Mouse (Mus musculus) hindbrain, embryonic 15.5 days (tissue): ENCODE results near the gene Gngt2. TPM values are rescaled to one million over a fixed set of nuclear protein-coding genes. Genes with fewer than 3 reads are reported as not detected.

Source experiments
- ATAC-seq: fragments of 200-750 bp; cut with Nextera tagmentation; 2 replicates; pipeline ENCODE4 v1.8.0; 2017; ENCODE audit warnings: low read depth, moderate number of reproducible peaks, moderate TSS enrichment; ENCODE audit not compliant: low FRiP score
- H3K27ac ChIP-seq: fragments of 300-500 bp; sonication (generic); replicated peaks from 2 replicates; pipeline ENCODE4 v1.5.1; 2015; ENCODE audit warnings: mild to moderate bottlenecking, inconsistent platforms
- H3K27me3 ChIP-seq: fragments of 300-500 bp; sonication (generic); 2 replicates; pipeline ENCODE4 v1.6.1; 2015; ENCODE audit warnings: control low read depth, inconsistent platforms
- H3K36me3 ChIP-seq: fragments of 300-500 bp; sonication (generic); 2 replicates; pipeline ENCODE4 v1.6.1; 2015; ENCODE audit warnings: control low read depth, inconsistent platforms
- H3K4me1 ChIP-seq: fragments of 300-500 bp; sonication (generic); replicated peaks from 2 replicates; pipeline ENCODE4 v1.6.1; 2015; ENCODE audit warnings: control low read depth, inconsistent platforms
- H3K4me2 ChIP-seq: fragments of 300-500 bp; sonication (generic); 2 replicates; pipeline ENCODE4 v1.6.1; 2015; ENCODE audit warnings: moderate library complexity, mild to moderate bottlenecking, inconsistent platforms
- H3K4me3 ChIP-seq: fragments of 300-500 bp; sonication (generic); 2 replicates; pipeline ENCODE4 v1.5.1; 2015; ENCODE audit warnings: mild to moderate bottlenecking, inconsistent platforms
- H3K9ac ChIP-seq: fragments of 300-500 bp; sonication (generic); 2 replicates; pipeline ENCODE4 v1.6.1; 2015; ENCODE audit warnings: inconsistent platforms
- H3K9me3 ChIP-seq: fragments of 300-500 bp; sonication (generic); 2 replicates; pipeline ENCODE4 v1.6.1; 2016; ENCODE audit warnings: control low read depth, inconsistent platforms
- WGBS: fragments of 180-500 bp; shearing (Covaris S2); methylation state at CpG from one replicate; pipeline ENCODE4 v1.1.7; 2015; 5-methylcytosine and 5-hydroxymethylcytosine counted together
- polyA plus RNA-seq: library from polyadenylated mRNA; unstranded; fragments of >200 nt; fragmentation: Nextera tagmentation; extraction: Ambion mirVana; gene quantifications from 2 replicates; pipeline ENCODE4 v1.2.1, GENCODE M21; 2015

The Gngt2 gene
- 1.8 and 3.7 TPM in 2 replicates for polyA plus RNA-seq

DNA sequence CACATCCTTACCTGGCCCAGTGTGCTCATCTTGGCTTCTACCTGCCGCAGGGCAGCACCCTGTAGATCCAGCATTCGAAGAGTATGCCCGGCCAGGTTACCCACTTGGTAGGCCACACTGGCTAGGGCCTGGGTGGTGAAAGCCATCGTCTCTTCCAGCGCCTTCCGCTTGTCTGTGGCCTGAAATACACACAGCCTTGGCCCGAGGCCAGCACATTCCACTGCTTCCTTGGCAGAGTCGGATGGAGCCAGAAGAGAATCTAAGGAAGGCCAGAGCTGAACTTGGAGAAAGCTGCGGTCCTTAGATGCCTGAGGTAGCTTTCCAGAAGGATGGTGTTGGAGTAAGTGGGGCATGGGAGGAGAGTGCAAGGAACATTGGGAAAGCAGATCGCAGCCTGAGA lies at the start of gene Gngt2:
Gene Gngt2 (plus strand): TSS at position 158 of the 400 bp plus-strand sequence.
- H3K27me3 ChIP-seq, result peaks cover 44% of the 10 kb centered on the region
- H3K4me1 ChIP-seq, result peaks cover 11% of the 10 kb centered on the region
- WGBS, result 63% methylated on average over 10 of the region's 10 CpGs
- H3K4me3 ChIP-seq, result no peak within 1 kb of the TSS
- no peaks in the 10 kb centered on the region for H3K36me3 ChIP-seq
- H3K4me2 ChIP-seq, result no peak within 1 kb of the TSS
- ATAC-seq, result no peak
- H3K9me3 ChIP-seq, result no peaks in the 10 kb centered on the region
- no peak within 1 kb of the TSS for H3K27ac ChIP-seq
- H3K9ac ChIP-seq, result no peak within 1 kb of the TSS

DNA sequence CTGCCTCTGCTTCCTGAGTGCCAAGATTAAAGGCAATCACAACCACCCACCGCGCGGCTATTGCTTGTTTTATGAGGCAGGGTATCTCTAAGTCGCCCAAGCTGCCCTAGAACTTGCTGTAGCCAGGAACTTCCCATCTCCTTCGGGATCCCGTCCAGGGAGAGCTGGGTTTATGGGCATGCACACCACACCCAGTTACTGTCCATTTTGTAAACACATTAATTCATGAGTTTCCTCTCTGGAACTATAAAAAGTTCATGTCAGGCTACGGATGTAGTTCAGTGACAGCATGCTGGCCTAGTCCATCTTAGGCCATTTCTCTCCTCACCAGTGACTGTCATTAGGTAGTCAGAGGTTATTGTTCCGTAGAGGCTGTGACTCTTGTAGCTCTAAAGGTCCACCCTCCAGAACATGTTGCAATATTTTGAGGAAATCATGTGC lies 47.5 kb upstream of the Gngt2 start:
- ATAC-seq, result no peak
- Histone ChIP-seq H3K9me3 (no peaks in the 10 kb centered on the region), H3K4me3 (no peak overlapping the region), H3K4me2 (no peak overlapping the region), H3K4me1 (no peaks in the 10 kb centered on the region), H3K27me3 (no peaks in the 10 kb centered on the region), H3K36me3 (no peaks in the 10 kb centered on the region), H3K27ac (no peak overlapping the region), H3K9ac (no peak overlapping the region)
- 89% methylated on average over 8 of the region's 8 CpGs for WGBS

DNA sequence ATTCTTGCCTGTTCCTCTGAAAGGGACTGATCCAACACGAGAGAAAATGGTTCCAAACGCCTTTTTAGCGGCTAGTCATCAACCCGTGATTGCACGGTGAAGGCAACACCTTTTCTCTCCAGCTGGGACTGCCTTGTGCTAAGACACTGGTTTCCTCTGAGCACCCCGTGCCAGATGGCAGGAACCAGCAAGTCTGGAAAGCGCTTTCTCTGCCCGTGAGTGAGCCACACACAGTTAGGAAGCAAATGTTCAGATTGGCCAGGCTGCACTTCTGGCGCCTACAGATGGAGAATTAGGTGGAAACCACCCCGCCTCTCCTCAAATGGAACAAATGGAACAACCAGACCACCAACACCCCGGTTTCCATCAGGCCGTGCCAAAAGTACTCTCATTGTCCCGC lies 45.2 kb upstream of the Gngt2 start:
- ATAC-seq, result no peak
- Histone ChIP-seq H3K9ac (no peak overlapping the region), H3K4me1 (peaks cover 6% of the 10 kb centered on the region), H3K4me2 (no peak overlapping the region), H3K36me3 (no peaks in the 10 kb centered on the region), H3K27me3 (0 out of 2 replicates have a peak, but pooled peaks cover under 1% of the 10 kb centered on the region), H3K4me3 (no peak overlapping the region), H3K27ac (no peak overlapping the region), H3K9me3 (no peaks in the 10 kb centered on the region)
- 86% methylated on average over 13 of the region's 13 CpGs for WGBS

DNA sequence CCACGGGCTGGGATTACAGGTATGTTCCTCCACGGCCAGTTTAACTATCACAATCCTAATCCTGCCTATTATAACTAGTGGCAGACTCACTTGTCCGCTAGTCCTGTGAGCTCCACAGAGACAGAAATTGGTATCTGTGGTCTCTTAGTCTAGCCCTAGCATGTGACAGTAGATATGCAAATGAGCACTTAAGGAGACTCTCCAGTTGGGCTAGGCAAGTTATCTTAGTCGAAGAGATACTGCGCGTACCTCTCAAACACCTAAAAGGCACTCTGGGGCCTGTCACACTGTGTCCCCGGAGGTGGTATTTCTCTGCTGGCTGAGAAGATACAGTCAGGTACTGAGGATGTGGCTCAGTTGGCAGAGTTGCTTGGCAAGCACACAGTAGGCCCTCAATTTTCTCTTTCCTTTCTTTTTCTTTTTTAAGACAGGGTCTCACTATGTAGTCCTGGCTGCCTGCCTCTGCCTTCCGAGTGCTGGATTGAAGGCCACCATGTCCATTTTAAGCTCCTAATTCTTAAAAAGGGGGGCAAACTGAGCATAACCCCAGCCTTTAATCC lies 44.0 kb upstream of the Gngt2 start:
- Histone ChIP-seq H3K36me3 (no peaks in the 10 kb centered on the region), H3K9ac (no peak overlapping the region), H3K27ac (no peak overlapping the region), H3K9me3 (no peaks in the 10 kb centered on the region), H3K27me3 (0 out of 2 replicates have a peak, but pooled peaks cover 6% of the 10 kb centered on the region), H3K4me1 (peaks cover 10% of the 10 kb centered on the region), H3K4me2 (no peak overlapping the region), H3K4me3 (no peak overlapping the region)
- whole genome bisulfite sequencing, result 93% methylated on average over 8 of the region's 8 CpGs
- no peak for ATAC-seq

DNA sequence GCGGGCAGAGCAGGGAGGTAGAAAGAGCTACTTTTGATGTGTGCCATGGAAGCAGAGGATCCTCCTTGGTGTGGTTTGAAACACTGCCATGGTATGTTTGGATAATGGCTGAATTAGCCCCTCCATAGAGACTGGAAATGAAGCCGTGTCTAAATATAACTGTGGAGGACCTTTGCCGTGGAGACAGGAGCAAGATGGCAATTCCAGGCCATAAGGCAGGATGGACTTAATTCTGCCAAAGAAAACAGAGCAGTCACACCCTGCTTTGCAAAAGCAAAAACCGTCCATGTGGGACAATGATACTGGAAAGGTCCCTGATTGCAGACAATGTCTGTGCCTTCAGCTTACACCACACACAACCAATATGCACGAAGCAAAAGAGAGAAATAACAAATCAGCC lies 42.8 kb upstream of the Gngt2 start:
- ATAC-seq, result no peak
- Histone ChIP-seq H3K27ac (no peak overlapping the region), H3K27me3 (0 out of 2 replicates have a peak, but pooled peaks cover 6% of the 10 kb centered on the region), H3K4me2 (no peak overlapping the region), H3K4me3 (no peak overlapping the region), H3K9me3 (no peaks in the 10 kb centered on the region), H3K36me3 (no peaks in the 10 kb centered on the region), H3K9ac (no peak overlapping the region), H3K4me1 (peaks cover 10% of the 10 kb centered on the region)
- 61% methylated on average over 5 of the region's 5 CpGs for WGBS

DNA sequence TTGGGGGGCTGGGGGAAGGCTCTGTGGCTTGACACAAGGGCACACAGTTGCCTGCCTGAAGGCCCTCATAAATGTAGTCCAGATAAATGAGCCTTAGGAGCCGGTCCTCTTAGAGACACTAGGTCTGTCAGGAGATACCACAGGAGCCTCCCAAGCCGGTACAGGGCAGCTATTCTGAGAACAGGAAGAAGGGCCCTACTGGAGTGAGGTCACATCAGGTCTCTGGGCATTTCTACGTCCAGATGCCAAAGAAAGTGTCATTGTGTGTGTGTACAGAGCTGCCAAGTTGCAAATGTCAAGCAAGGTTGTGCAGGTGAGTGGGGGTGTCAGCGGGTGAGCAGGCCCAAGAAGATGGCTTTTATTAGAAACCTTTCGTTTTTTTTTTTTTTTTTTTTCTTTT lies 41.4 kb upstream of the Gngt2 start:
- no peak overlapping the region for H3K9ac ChIP-seq
- H3K27ac ChIP-seq, result no peak overlapping the region
- 0 out of 2 replicates have a peak, but pooled peaks cover 6% of the 10 kb centered on the region for H3K27me3 ChIP-seq
- ATAC-seq, result no peak
- peaks cover 10% of the 10 kb centered on the region for H3K4me1 ChIP-seq
- H3K36me3 ChIP-seq, result no peaks in the 10 kb centered on the region
- no peak overlapping the region for H3K4me3 ChIP-seq
- 73% methylated on average over 5 of the region's 5 CpGs for WGBS
- H3K4me2 ChIP-seq, result no peak overlapping the region
- no peaks in the 10 kb centered on the region for H3K9me3 ChIP-seq

DNA sequence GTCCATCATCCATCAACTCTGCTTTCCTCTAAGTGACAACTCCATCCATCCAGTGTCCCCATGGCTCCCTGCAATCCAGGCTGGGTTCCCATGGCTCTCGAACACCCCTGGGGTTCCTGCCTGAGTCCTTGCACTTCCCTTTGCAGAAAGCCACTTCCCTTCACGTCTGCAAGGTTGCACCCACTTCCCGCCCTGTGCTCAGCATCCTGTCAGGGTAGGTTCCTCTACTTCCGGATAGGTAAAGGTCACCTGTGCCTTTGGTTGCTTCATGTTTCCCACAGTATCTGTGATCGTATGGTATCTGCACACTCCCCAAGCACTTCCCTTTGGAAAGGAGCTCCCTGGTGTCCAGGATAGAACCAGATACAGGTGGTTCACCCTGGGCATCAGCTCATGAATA lies 32.0 kb upstream of the Gngt2 start:
- H3K9me3 ChIP-seq, result no peaks in the 10 kb centered on the region
- H3K27me3 ChIP-seq, result no peaks in the 10 kb centered on the region
- H3K9ac ChIP-seq, result no peak overlapping the region
- no peak overlapping the region for H3K4me2 ChIP-seq
- no peaks in the 10 kb centered on the region for H3K4me1 ChIP-seq
- no peak overlapping the region for H3K4me3 ChIP-seq
- H3K36me3 ChIP-seq, result no peaks in the 10 kb centered on the region
- no peak overlapping the region for H3K27ac ChIP-seq
- WGBS, result 72% methylated on average over 5 of the region's 5 CpGs
- no peak for ATAC-seq

DNA sequence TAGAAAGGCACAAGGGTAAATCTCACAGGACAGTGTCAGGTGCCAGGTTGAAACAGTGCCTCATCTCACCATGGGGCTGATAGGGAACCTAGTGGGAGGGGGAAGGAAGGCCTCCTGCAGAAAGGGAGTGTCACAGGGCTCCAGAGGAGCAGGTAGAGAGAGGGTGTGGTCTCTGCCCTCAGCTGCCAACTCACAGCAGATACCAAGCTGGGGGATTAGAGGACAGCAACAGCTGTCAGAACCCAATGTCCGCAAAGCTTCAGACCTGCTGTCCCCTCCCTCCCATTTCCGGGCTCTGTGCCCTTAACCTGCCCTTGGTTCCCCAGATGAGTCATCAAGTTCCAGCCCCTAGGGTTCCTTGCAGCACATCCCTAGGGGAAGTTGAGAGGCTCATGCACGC lies 31.5 kb upstream of the Gngt2 start:
- no peak overlapping the region for H3K4me3 ChIP-seq
- 61% methylated on average over 3 of the region's 3 CpGs for WGBS
- no peaks in the 10 kb centered on the region for H3K4me1 ChIP-seq
- H3K27ac ChIP-seq, result no peak overlapping the region
- no peaks in the 10 kb centered on the region for H3K9me3 ChIP-seq
- H3K36me3 ChIP-seq, result no peaks in the 10 kb centered on the region
- H3K27me3 ChIP-seq, result no peaks in the 10 kb centered on the region
- H3K9ac ChIP-seq, result no peak overlapping the region
- no peak for ATAC-seq
- no peak overlapping the region for H3K4me2 ChIP-seq

DNA sequence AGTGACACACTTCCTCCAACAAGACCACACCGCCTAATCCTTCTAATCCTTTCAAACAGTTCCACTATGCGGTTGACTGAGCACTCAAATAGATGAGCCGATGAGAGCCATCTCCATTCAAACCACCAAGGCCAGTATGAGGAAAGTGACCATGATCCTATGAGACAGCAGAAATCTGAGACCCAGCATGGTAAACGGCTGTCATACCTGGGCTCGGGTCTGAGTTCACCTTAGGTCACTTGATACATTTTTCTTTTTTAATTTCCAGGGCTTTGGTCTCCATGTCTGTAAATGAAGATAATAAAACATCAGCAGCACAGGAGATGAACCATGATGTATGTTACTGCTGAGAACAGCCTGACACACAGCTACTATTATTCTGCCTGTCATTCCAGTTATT lies 29.1 kb upstream of the Gngt2 start:
- H3K4me3 ChIP-seq, result no peak overlapping the region
- no peak overlapping the region for H3K27ac ChIP-seq
- H3K27me3 ChIP-seq, result no peaks in the 10 kb centered on the region
- ATAC-seq, result no peak
- no peak overlapping the region for H3K9ac ChIP-seq
- H3K4me1 ChIP-seq, result no peaks in the 10 kb centered on the region
- no peaks in the 10 kb centered on the region for H3K36me3 ChIP-seq
- H3K9me3 ChIP-seq, result no peaks in the 10 kb centered on the region
- H3K4me2 ChIP-seq, result no peak overlapping the region
- WGBS, result 97% methylated on average over 5 of the region's 5 CpGs

DNA sequence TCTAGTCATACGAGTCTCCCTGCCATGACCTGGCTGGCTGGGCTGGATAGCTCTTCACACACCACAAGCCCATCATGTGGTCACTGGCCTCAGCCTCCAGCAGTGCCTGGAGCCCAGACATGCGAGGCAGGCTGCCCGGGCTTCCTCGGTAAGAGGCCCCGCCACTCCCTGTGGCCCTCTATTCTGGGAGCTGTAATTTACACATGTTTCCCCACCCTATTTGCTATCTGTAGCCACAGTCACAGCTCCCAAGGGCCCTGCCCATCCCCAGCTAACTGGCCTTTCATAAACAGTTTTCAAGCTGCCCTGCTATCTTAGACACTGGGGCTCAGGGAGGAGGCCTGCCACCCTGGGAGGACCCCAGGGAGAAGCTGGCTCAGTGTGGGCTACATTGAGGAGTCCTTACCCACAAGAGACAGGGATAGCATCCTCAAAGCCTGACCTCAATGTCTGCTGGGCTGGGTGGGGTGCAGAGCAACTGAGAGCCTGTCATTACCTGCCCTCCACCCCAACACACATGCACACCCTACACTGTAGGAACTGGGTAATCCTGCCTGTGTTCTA lies 28.5 kb upstream of the Gngt2 start:
- Histone ChIP-seq H3K4me3 (no peak overlapping the region), H3K27ac (no peak overlapping the region), H3K27me3 (no peaks in the 10 kb centered on the region), H3K4me1 (no peaks in the 10 kb centered on the region), H3K4me2 (no peak overlapping the region), H3K36me3 (no peaks in the 10 kb centered on the region), H3K9me3 (no peaks in the 10 kb centered on the region), H3K9ac (no peak overlapping the region)
- 84% methylated on average over 4 of the region's 5 CpGs for WGBS
- ATAC-seq, result no peak

DNA sequence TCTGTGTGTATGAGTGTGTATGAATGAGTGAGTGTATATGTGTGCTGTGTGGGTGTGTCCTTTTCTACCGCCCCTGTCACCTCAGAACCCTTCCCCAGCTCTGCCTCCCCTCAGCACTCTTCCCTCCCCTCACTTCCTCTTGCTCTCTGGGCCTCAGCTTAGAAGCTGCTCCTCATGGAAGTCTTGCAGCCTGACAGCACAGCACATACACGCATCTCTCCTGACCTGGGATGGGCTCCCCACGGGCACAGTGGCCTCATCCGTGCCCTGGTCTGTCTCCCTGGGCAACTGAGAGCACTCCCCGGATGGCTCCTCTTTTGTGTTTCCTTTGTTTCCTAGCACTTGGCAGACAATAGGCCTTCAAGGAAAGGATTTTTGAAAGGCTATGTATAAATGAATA lies 27.4 kb upstream of the Gngt2 start:
- Histone ChIP-seq H3K4me3 (no peak overlapping the region), H3K4me2 (no peak overlapping the region), H3K27ac (no peak overlapping the region), H3K9me3 (no peaks in the 10 kb centered on the region), H3K36me3 (no peaks in the 10 kb centered on the region), H3K4me1 (no peaks in the 10 kb centered on the region), H3K9ac (no peak overlapping the region), H3K27me3 (no peaks in the 10 kb centered on the region)
- 12% methylated on average over 5 of the region's 5 CpGs for WGBS
- ATAC-seq, result no peak

DNA sequence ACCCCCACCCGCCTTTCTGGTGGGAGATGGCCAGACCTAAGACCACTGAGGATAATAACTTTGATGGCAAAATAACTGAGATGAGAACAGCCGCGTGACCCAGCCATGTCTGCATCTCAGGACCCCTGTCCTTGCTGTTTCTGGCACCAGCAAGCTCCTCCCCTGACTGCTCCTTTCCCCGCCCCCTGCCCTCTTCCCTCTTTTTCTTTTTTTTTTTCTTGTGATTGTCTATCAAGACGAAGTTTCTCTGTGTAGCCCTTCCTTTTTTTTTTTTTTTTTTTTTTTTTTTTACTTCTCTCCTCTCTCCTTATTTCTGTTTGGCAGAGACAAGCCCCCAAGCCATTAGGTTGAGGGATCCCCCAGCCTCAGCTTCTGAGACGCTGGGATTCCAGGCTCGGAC lies 26.2 kb upstream of the Gngt2 start:
- H3K27me3 ChIP-seq, result no peaks in the 10 kb centered on the region
- ATAC-seq, result no peak
- 50% methylated on average over 7 of the region's 7 CpGs for WGBS
- H3K4me3 ChIP-seq, result no peak overlapping the region
- H3K4me2 ChIP-seq, result no peak overlapping the region
- H3K27ac ChIP-seq, result no peak overlapping the region
- no peak overlapping the region for H3K9ac ChIP-seq
- H3K4me1 ChIP-seq, result no peaks in the 10 kb centered on the region
- H3K36me3 ChIP-seq, result no peaks in the 10 kb centered on the region
- H3K9me3 ChIP-seq, result no peaks in the 10 kb centered on the region

DNA sequence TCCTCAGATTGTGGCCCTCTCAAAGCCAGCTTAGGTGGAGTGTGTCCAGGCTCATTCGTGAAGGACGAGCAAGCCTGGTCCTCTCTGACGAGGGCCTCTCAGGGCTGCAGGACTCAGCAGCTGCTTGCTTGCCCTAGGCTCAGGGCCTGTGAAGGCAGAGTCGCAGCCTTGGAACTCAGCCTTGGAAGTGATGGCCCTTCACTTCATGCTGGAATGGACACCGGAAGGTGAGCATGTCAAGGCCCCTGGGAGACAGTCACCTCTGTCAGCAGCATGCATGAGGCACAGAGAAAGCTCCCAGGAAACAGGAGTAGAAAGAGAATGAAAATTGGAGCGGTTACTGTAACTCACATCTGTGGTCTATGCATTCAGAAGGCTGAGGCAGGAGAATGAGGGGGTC lies 25.3 kb upstream of the Gngt2 start:
- no peak overlapping the region for H3K4me2 ChIP-seq
- H3K9me3 ChIP-seq, result no peaks in the 10 kb centered on the region
- H3K27ac ChIP-seq, result no peak overlapping the region
- H3K4me3 ChIP-seq, result no peak overlapping the region
- WGBS, result 85% methylated on average over 6 of the region's 6 CpGs
- no peak overlapping the region for H3K9ac ChIP-seq
- no peak for ATAC-seq
- no peaks in the 10 kb centered on the region for H3K36me3 ChIP-seq
- H3K4me1 ChIP-seq, result no peaks in the 10 kb centered on the region
- H3K27me3 ChIP-seq, result no peaks in the 10 kb centered on the region
